10 mouse cellular contexts compared by ENCODE assay signal in genomic region chr12:86767868-86768631, GRCm38 (mm10). TPM values are rescaled to one million over a fixed set of nuclear protein-coding genes. Genes with fewer than 3 reads are reported as not detected.
DNase-seq lines count a peak whose midpoint lies in the region; ATAC-seq and TF ChIP-seq lines count a peak whose summit lies in the region.
"Had no signal": no experiment of that assay in that cellular context is flagged by ENCODE, and none has a peak within 500 bp of the region (broad histone marks: within the 10 kb centered on the region; RNA-seq: fewer than 3 reads in every experiment).

No protein-coding gene starts in this region.

- H3K27me3 ChIP-seq in testis, adult 2 months (ENCODE audit: control insufficient read depth, insufficient read depth, low read length): no peaks in the 10 kb centered on the region

- TF ChIP-seq CTCF in testis, adult 2 months (IDR thresholded peaks at IDR 0.05; ENCODE audit: control insufficient read depth, insufficient read depth, insufficient replicate concordance, low read depth, low read length): peak; percentile 52; the same call in 1 of the 2 replicates

- TF ChIP-seq POLR2A in testis, adult 2 months (IDR thresholded peaks at IDR 0.05; ENCODE audit: control insufficient read depth, low read depth, low read length): no peak

- peaks cover 5% of the 10 kb centered on the region for H3K4me1 ChIP-seq in testis, adult 2 months (ENCODE audit: control insufficient read depth, insufficient read depth, low read length)

- ATAC-seq in megakaryocyte, adult 5-6 weeks (ENCODE audit: poor library complexity, severe bottlenecking): peak; percentile 59; the same call in 1 of the 2 replicates

- H3K4me3 ChIP-seq in testis, adult 2 months (ENCODE audit: control insufficient read depth, low read depth, low read length): no peak overlapping the region
- H3K4me3 ChIP-seq: erythroblast, embryonic 14.5 days had no signal

- DNase-seq in layer of hippocampus, adult 11-12 months (ENCODE audit: low spot score): peak; percentile 67
- DNase-seq in layer of hippocampus, adult 9-11 months: no peak
- peak; percentile 66 for DNase-seq in WW6 (ENCODE audit: low read depth, low spot score)
- peak; percentile 65 to 72 for DNase-seq in cerebellum, postnatal 36 days
- DNase-seq in heart, adult 8-10 months (ENCODE audit: low spot score): peak; percentile 72
- peak; percentile 50 to 70 for DNase-seq in layer of hippocampus, postnatal 14 days (ENCODE audit: low spot score in 2 of 2)

- no peak overlapping the region for H3K27ac ChIP-seq in testis, adult 2 months (ENCODE audit: control insufficient read depth, insufficient read depth, low read depth, low read length)

- no peaks in the 10 kb centered on the region for H3K36me3 ChIP-seq in testis, adult 2 months (ENCODE audit: control insufficient read depth, insufficient read depth, low read length)

RNA-seq across cellular contexts. Expression of gene Lrrc74a, which starts 33.9 kb away (rescaled TPM):
- total RNA-seq in heart, adult 8-10 months (2022): not detected
- not detected for total RNA-seq in layer of hippocampus, postnatal 14 days (2021)
- not detected in 2 replicates for total RNA-seq in megakaryocyte, adult 5-6 weeks (2015)
- not detected in 2 replicates for total RNA-seq in megakaryocyte, adult 5-6 weeks (2017)
- polyA plus RNA-seq in testis, adult 2 months (2012; rRNA removed): 75.3 and 76.4 TPM in 2 replicates
- polyA plus RNA-seq: erythroblast, embryonic 14.5 days; lung, embryonic 16.5 days had no signal

RNA-seq across cellular contexts. Expression of gene Angel1, which starts 41.8 kb away (rescaled TPM):
- 1 to 10 TPM; 2.9 to 4.6 (median 3.8) TPM for total RNA-seq in heart, adult 8-10 months (2022)
- total RNA-seq in layer of hippocampus, postnatal 14 days (2021): 1 to 10 TPM; 5.9 to 6.2 TPM
- 0.22 and 1.1 TPM in 2 replicates for total RNA-seq in megakaryocyte, adult 5-6 weeks (2015)
- 0.37 and 0.66 TPM in 2 replicates for total RNA-seq in megakaryocyte, adult 5-6 weeks (2017)
- polyA plus RNA-seq in testis, adult 2 months (2012; rRNA removed): 188 and 191 TPM in 2 replicates
